Mouse (Mus musculus): Measurements from ENCODE around the gene D130043K22Rik.

DNA sequence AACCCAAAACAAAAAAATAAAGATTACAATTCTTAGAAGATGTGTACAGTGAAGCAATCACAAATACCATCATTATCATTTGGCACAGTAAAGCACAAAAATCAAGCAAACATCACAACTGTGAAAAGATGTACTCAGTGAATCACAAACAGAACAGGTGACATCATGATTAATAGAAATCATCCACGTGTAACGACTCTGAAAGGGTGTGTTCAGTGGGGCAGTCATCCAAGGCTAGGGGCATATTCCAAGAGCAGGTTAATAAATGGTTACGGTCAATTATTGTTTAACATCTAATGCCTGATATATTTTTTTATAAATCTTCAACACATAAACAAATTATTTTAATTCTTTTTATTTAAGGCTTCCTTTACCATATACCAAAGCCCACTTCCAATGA is 47.6 kb downstream of the D130043K22Rik start:
- TF ChIP-seq CTCF (IDR thresholded peaks at IDR 0.05; ENCODE audit: low read depth) (no peak), EP300 (IDR thresholded peaks at IDR 0.05; ENCODE audit: low read depth) (no peak)

Measured in liver, embryonic 14.5 days (tissue).